Mouse (Mus musculus) stomach, embryonic 16.5 days (tissue): ENCODE measurements around the gene Itga11. TPM values are rescaled to one million over a fixed set of nuclear protein-coding genes. Genes with fewer than 3 reads are reported as not detected.
"Not testable (repeated sequence)": the region's sequence is repeated elsewhere in the genome, so short reads cannot be mapped to it uniquely, and the experiment has no call there.

Experiments
- ATAC-seq: fragments of 200-750 bp; cut with Nextera tagmentation; 2 replicates; pipeline ENCODE4 v1.8.0; 2017; ENCODE audit warnings: moderate number of reproducible peaks, moderate TSS enrichment; ENCODE audit not compliant: insufficient read depth, low FRiP score
- H3K27ac ChIP-seq: fragments of 300-500 bp; sonication (generic); 2 replicates; pipeline ENCODE4 v1.5.1; 2014; ENCODE audit warnings: low read length
- H3K27me3 ChIP-seq: fragments of 300-500 bp; sonication (generic); 2 replicates; pipeline ENCODE4 v1.6.1; 2014; ENCODE audit warnings: low read length, control low read depth, mixed read lengths; ENCODE audit not compliant: control insufficient read depth, insufficient read depth
- H3K36me3 ChIP-seq: fragments of 300-500 bp; sonication (generic); 2 replicates; pipeline ENCODE4 v1.6.1; 2014; ENCODE audit warnings: low read length; ENCODE audit not compliant: control insufficient read depth, insufficient read depth
- H3K4me1 ChIP-seq: fragments of 300-500 bp; sonication (generic); 2 replicates; pipeline ENCODE4 v1.6.1; 2014; ENCODE audit warnings: low read length, control low read depth, mixed read lengths; ENCODE audit not compliant: control insufficient read depth, insufficient read depth
- H3K4me2 ChIP-seq: fragments of 300-500 bp; sonication (generic); 2 replicates; pipeline ENCODE4 v1.6.1; 2014; ENCODE audit warnings: low read depth, low read length, mixed read lengths
- H3K4me3 ChIP-seq: fragments of 300-500 bp; sonication (generic); replicated peaks from 2 replicates; pipeline ENCODE4 v1.5.1; 2014; ENCODE audit warnings: mild to moderate bottlenecking, low read length
- H3K9ac ChIP-seq: fragments of 300-500 bp; sonication (generic); 2 replicates; pipeline ENCODE4 v1.6.1; 2014; ENCODE audit warnings: low read length
- H3K9me3 ChIP-seq: fragments of 300-500 bp; sonication (generic); replicated peaks from 2 replicates; pipeline ENCODE4 v1.6.1; 2016; ENCODE audit warnings: low read length, control low read depth; ENCODE audit not compliant: control insufficient read depth
- WGBS: fragments of 180-500 bp; shearing (Covaris S2); extraction: QIAGEN DNeasy Blood & Tissue Kit; methylation state at CpG from one replicate; pipeline ENCODE4 v1.1.7; 2014; 5-methylcytosine and 5-hydroxymethylcytosine counted together
- polyA plus RNA-seq: library from polyadenylated mRNA; unstranded; fragments of >200 nt; fragmentation: Nextera tagmentation; extraction: Ambion mirVana; gene quantifications from 2 replicates; pipeline ENCODE4 v1.2.1, GENCODE M21; 2015

The Itga11 gene
- polyA plus RNA-seq, 1 experiment from 2014 or later, result 1.7 TPM

DNA sequence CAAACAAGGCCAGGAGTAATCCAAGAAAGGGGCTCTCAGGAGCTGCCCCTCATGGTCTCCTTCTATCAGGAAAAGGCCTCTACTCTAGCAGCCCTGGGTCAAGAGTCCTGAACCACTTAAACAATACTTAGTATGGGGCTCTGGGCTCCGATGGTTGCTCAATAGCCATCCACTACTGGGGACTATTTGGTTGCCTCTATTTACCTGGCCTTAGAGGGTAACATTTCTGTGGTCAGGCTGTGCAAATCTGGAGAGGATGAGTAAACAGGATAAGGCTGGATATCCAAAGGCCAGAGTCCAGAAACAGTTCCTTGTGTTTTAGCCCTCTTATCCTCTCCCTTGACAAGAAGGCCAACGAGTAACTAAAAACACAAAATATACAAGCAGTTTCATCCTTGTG lies 137.1 kb downstream of the Itga11 start:
- H3K9me3 ChIP-seq, result no peaks in the 10 kb centered on the region
- no peak overlapping the region for H3K27ac ChIP-seq
- no peaks in the 10 kb centered on the region for H3K36me3 ChIP-seq
- H3K4me1 ChIP-seq, result peaks cover 16% of the 10 kb centered on the region
- no peak overlapping the region for H3K4me2 ChIP-seq
- ATAC-seq, result no peak
- no peaks in the 10 kb centered on the region for H3K27me3 ChIP-seq
- no peak overlapping the region for H3K4me3 ChIP-seq
- WGBS, result 71% methylated on average over 2 of the region's 2 CpGs
- no peak overlapping the region for H3K9ac ChIP-seq

DNA sequence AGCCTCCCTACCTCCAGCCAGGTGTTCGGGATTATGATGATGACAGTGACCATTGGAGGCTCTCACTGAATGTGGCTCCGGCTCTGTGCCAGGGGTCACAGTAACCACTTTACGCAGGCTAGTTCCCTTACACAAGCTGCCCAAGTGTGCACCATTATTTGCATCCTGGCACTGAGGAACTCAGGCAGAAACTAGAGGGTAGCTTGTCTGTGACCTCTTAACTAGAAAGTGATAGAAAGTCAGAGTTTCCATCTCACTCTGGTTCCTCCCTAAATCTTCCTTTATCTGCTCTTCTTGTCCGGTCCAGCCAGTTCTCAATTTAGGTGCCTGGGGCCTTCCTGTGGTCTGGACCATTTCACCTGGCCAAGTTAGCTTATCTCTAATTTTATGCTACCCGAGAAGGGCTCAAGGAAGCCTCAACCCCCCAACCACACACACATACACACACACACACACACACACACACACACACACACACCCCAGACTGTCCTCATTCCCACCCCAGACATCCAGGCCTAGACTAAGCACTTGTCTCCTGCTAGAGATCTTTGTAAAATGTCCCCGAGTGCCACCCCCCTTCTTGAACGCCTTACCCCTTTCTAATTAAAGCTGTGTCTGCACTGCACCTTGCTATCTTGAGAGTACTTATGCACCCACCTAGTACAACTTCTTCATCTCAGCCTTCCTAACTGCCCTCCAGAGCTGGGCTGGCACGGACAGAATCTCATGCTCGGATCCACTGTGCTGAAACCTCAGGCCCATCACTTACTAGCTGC lies 138.9 kb downstream of the Itga11 start:
- H3K27ac ChIP-seq, result peak overlapping the region; percentile 39; the same call in 1 of the 2 replicates
- ATAC-seq, result no peak
- H3K4me3 ChIP-seq, result no peak overlapping the region
- WGBS, result 76% methylated on average over 9 of the region's 9 CpGs
- H3K36me3 ChIP-seq, result no peaks in the 10 kb centered on the region
- H3K27me3 ChIP-seq, result no peaks in the 10 kb centered on the region
- H3K9me3 ChIP-seq, result no peaks in the 10 kb centered on the region
- H3K9ac ChIP-seq, result no peak overlapping the region
- H3K4me1 ChIP-seq, result peaks cover 11% of the 10 kb centered on the region
- H3K4me2 ChIP-seq, result no peak overlapping the region

DNA sequence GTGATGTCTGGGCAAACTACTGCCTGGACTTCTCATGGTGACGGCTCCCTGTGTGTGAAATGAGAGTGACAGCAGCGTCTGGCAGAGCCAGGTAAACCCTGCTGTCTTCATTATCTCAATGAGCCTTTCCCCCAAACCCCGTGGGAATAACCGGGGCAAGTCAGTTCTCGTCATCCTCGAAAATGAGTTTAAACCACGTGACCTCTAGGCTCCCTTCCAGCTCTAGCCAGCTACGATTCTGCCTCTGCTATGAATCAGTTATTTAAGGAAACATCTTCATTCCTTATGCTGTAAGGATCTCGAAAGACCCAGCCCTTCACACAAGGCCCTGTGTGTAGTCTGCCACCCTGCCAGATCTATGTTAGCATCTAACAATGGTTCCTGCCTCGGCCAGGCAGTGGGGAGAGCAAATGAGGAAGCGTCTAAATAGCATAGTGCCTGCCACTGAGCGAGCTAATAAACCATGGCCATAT lies 139.5 kb downstream of the Itga11 start:
- no peak overlapping the region for H3K4me3 ChIP-seq
- no peaks in the 10 kb centered on the region for H3K27me3 ChIP-seq
- H3K9me3 ChIP-seq, result no peaks in the 10 kb centered on the region
- no peak overlapping the region for H3K4me2 ChIP-seq
- peak overlapping the region; percentile 81 for H3K27ac ChIP-seq
- H3K9ac ChIP-seq, result no peak overlapping the region
- ATAC-seq, result peak; percentile 29; the same call in 1 of the 2 replicates
- no peaks in the 10 kb centered on the region for H3K36me3 ChIP-seq
- H3K4me1 ChIP-seq, result peaks cover 11% of the 10 kb centered on the region
- 53% methylated on average over 12 of the region's 12 CpGs for WGBS

DNA sequence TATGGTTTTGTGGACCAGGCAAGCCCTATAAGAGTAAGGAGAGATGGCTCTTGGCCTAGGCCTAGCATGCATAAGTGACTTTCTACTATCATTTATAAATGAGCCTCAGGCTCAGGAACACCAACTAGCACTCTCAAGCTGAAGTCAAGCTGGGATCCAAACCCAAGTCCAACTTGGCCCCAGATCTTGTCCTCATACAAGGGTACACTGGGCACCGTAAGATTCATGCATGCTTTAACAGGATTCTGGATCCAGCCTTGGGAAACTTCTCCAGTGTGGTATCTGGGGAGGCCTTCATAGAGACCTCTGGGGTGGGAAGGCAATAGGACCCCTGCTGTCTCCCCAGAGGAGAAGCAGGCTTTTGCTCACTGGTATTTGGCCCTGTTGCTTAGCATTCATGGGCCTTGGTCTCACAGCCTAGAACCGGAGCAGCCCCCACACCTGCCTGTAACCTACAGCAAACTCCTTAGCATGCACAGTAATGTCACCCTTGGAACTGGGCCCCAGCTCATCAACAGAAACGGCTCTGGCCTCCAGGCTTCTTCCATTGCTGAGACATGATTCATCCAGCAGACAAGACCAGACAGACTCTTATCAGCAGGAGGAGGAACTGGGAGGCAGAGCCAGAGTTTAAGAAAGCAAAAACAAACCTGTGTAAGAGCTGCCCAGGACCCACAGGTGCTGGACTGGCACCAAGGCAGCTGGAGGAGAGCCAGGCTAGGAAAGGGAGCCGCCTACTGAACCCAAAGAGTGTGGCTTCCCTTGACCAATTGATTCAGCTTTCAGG lies 140.4 kb downstream of the Itga11 start:
- no peaks in the 10 kb centered on the region for H3K9me3 ChIP-seq
- H3K9ac ChIP-seq, result no peak overlapping the region
- H3K27me3 ChIP-seq, result no peaks in the 10 kb centered on the region
- H3K36me3 ChIP-seq, result no peaks in the 10 kb centered on the region
- ATAC-seq, result peak; percentile 18; the same call in 1 of the 2 replicates
- WGBS, result 57% methylated on average over 4 of the region's 4 CpGs
- no peak overlapping the region for H3K4me3 ChIP-seq
- H3K27ac ChIP-seq, result peak overlapping the region; percentile 81
- H3K4me1 ChIP-seq, result peaks cover 6% of the 10 kb centered on the region
- H3K4me2 ChIP-seq, result no peak overlapping the region; the same call in 1 of the 2 replicates

DNA sequence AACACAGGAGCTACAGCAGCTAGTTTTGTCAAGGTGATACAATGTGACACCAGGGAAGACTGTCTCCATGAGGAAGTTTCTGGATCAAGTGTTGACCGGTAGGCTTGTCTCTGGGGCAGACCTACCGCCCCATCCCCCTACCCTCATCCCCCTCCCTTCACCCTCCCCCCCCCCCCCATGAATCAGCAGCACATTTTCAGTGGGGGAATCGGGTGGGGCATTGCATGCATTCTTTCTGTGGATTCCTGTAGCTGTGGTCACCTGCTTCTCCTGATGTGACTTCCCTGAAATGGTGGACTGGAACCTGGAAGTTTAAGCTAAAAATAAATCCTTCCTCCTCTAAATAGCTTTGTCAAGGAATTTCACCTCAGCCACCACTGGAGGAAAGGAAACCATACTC lies 141.9 kb downstream of the Itga11 start:
- no peak overlapping the region for H3K9ac ChIP-seq
- no peaks in the 10 kb centered on the region for H3K36me3 ChIP-seq
- no peaks in the 10 kb centered on the region for H3K9me3 ChIP-seq
- 51% methylated on average over 3 of the region's 3 CpGs for WGBS
- H3K4me1 ChIP-seq, result peaks cover 6% of the 10 kb centered on the region
- no peak for ATAC-seq
- no peaks in the 10 kb centered on the region for H3K27me3 ChIP-seq
- H3K4me3 ChIP-seq, result no peak overlapping the region
- H3K4me2 ChIP-seq, result no peak overlapping the region
- no peak overlapping the region for H3K27ac ChIP-seq

DNA sequence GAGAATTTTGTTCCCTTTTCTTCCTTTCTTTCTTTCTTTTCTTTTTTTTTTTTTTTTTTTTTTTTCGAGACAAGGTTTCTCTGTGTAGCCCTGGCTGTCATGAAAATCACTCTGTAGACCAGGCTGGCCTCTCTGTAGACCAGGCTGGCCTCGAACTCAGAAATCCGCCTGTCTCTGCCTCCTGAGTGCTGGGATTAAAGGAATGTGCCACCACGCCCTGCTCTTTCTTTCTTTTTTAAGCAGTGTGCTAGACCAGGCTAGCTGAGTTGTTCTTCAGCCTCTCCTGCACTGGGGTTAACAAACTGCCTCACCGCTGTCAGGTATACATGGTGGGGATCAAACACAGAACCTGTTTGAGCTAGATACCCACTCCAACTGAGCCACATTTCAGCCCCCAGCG lies 142.3 kb downstream of the Itga11 start:
- H3K36me3 ChIP-seq, H3K9ac ChIP-seq, H3K27me3 ChIP-seq, H3K4me2 ChIP-seq, H3K9me3 ChIP-seq, H3K27ac ChIP-seq, ATAC-seq, H3K4me3 ChIP-seq, H3K4me1 ChIP-seq: not testable (repeated sequence)
- 90% methylated on average over 6 of the region's 6 CpGs for WGBS

DNA sequence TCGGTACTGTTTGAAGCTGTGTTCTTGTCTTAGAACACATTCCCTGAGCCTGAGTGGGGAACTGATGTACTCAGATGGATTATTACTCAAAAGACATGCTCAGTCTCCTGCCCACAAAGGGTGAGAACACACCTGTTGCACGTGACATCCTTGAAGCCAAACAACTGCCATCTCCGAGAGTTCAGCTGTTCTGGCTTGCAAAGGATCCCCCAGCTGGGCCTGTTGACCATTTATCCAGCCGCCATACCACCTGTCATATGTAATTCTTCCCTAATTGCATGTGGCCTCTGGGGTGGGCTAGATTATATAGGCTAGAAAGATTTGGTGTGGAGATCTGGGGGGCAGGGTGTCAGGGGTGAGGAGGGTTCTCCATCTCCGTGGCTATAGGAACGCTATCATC lies 143.2 kb downstream of the Itga11 start:
- Histone ChIP-seq H3K9me3 (no peaks in the 10 kb centered on the region), H3K4me2 (no peak overlapping the region), H3K27me3 (no peaks in the 10 kb centered on the region), H3K9ac (no peak overlapping the region), H3K27ac (no peak overlapping the region), H3K36me3 (no peaks in the 10 kb centered on the region), H3K4me3 (no peak overlapping the region), H3K4me1 (peaks cover 6% of the 10 kb centered on the region)
- no peak for ATAC-seq
- WGBS, result 68% methylated on average over 6 of the region's 6 CpGs

DNA sequence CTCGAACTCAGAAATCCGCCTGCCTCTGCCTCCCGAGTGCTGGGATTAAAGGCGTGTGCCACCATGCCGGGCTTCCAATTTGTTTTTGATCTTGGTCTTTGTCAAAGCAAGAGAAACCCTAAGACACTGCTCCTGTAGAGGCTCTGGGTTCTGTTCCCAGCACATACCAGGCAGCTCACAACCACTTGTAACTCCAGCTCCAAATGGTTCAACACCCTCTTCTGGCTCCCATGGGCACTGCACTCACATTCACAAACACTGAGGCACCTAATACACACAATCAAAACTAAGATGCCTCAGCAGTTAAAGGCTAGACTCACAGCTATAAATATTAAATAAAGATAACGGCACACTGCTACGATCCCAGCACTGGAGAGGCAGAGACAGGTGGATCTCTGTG lies 144.2 kb downstream of the Itga11 start:
- ATAC-seq, result no peak
- WGBS, result 94% methylated on average over 7 of the region's 7 CpGs
- no peak overlapping the region for H3K4me3 ChIP-seq

DNA sequence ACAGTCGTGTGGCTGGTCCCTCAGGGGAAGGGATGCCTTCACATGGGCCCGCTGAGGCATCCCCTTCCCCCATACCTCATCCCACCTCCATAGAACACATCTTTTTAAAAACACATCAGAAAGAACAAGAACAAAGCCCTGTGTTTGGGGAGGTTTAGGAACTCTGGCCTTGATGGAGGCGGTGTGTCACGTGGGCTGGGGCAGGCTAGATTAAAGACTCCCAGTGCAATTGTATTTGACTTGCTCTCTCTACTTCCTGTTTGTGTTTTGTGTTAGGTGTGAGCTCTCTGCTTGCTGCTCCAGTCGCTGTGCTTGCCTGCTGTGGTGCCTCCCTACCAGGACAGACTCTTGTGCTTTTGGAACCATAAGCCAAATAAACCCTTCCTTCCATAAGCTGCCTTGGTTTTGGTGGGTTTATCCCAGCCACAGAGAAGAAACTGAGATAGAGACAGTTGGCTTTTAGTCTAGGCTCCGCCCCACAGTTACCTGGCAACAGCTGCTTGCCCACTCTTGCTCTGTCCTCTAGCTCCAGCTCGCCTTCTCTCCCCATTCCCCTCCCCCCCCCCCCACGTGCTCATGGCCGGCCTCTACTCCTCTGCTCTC lies 148.3 kb downstream of the Itga11 start:
- Histone ChIP-seq H3K4me2 (0 out of 2 replicates have a peak overlapping the region, but pooled peaks have one; percentile 1), H3K4me3 (no peak overlapping the region), H3K27me3 (no peaks in the 10 kb centered on the region), H3K36me3 (no peaks in the 10 kb centered on the region), H3K4me1 (peaks cover 8% of the 10 kb centered on the region), H3K9ac (no peak overlapping the region), H3K9me3 (no peaks in the 10 kb centered on the region), H3K27ac (no peak overlapping the region)
- WGBS, result 19% methylated on average over 9 of the region's 9 CpGs
- no peak for ATAC-seq

More for the DNA sequence above, 144.2 kb downstream of the Itga11 start:
- no peak overlapping the region for H3K9ac ChIP-seq
- no peaks in the 10 kb centered on the region for H3K9me3 ChIP-seq
- no peaks in the 10 kb centered on the region for H3K36me3 ChIP-seq
- H3K27me3 ChIP-seq, result no peaks in the 10 kb centered on the region
- H3K27ac ChIP-seq, result no peak overlapping the region
- H3K4me1 ChIP-seq, result peaks cover 10% of the 10 kb centered on the region
- H3K4me2 ChIP-seq, result no peak overlapping the region
